Mouse (Mus musculus): ENCODE measurements at regions not wholly inside any gene's neighbourhood (a gene's known extent, or its start where the extent isn't known, plus 50 kb on each side); places are given as distances from the start of the nearest gene placed in this dataset.

- no peak for DNase-seq (ENCODE audit: low spot score in 2 of 2)
Observed at GRCm38 (mm10) chr15:62168958-62169590, 1246.3 kb upstream of the A1bg start.

- DNase-seq (ENCODE audit: low spot score in 2 of 2): no peak
Observed at GRCm38 (mm10) chr15:62168522-62168921, 1245.7 kb upstream of the A1bg start.

GRCm38 (mm10) chr15:62166786-62167185 lies 1244.0 kb upstream of the A1bg start:
- DNase-seq (ENCODE audit: low spot score in 2 of 2): no peak

- no peak for DNase-seq (ENCODE audit: low spot score in 2 of 2)
Observed at GRCm38 (mm10) chr15:62165826-62166500, 1243.2 kb upstream of the A1bg start.

- DNase-seq (ENCODE audit: low spot score in 2 of 2): no peak
Observed at GRCm38 (mm10) chr15:62164766-62165410, 1242.1 kb upstream of the A1bg start.

GRCm38 (mm10) chr15:62163203-62163602 lies 1240.4 kb upstream of the A1bg start:
- no peak for DNase-seq (ENCODE audit: low spot score in 2 of 2)

- no peak for DNase-seq (ENCODE audit: low spot score in 2 of 2)
Observed at GRCm38 (mm10) chr15:62162648-62163194, 1239.9 kb upstream of the A1bg start.

GRCm38 (mm10) chr15:62161975-62162647 lies 1239.3 kb upstream of the A1bg start:
- DNase-seq (ENCODE audit: low spot score in 2 of 2): no peak

- DNase-seq (ENCODE audit: low spot score in 2 of 2): peak in 1 of 2 experiments; percentile 31
Observed at GRCm38 (mm10) chr15:62161061-62161460, 1238.2 kb upstream of the A1bg start.

- DNase-seq (ENCODE audit: low spot score in 2 of 2): no peak
Observed at GRCm38 (mm10) chr15:62158875-62159675, 1236.3 kb upstream of the A1bg start.

GRCm38 (mm10) chr15:62157200-62158033 lies 1234.6 kb upstream of the A1bg start:
- DNase-seq (ENCODE audit: low spot score in 2 of 2): peak in 1 of 2 experiments; percentile 15

GRCm38 (mm10) chr15:62153222-62153621 lies 1230.4 kb upstream of the A1bg start:
- DNase-seq (ENCODE audit: low spot score in 2 of 2): no peak

- DNase-seq (ENCODE audit: low spot score in 2 of 2): no peak
Observed at GRCm38 (mm10) chr15:62152133-62152532, 1229.3 kb upstream of the A1bg start.

GRCm38 (mm10) chr15:62151690-62152089 lies 1228.9 kb upstream of the A1bg start:
- no peak for DNase-seq (ENCODE audit: low spot score in 2 of 2)

- no peak for DNase-seq (ENCODE audit: low spot score in 2 of 2)
Observed at GRCm38 (mm10) chr15:62150296-62150695, 1227.5 kb upstream of the A1bg start.

- DNase-seq (ENCODE audit: low spot score in 2 of 2): no peak
Observed at GRCm38 (mm10) chr15:62148680-62149237, 1225.9 kb upstream of the A1bg start.

- DNase-seq (ENCODE audit: low spot score in 2 of 2): no peak
Observed at GRCm38 (mm10) chr15:62147343-62147953, 1224.6 kb upstream of the A1bg start.

- DNase-seq (ENCODE audit: low spot score in 2 of 2): no peak
Observed at GRCm38 (mm10) chr15:62145643-62146285, 1223.0 kb upstream of the A1bg start.
